Mouse (Mus musculus) cerebellum, adult 2 months (tissue): ENCODE measurements around the gene Leng8. TPM values are rescaled to one million over a fixed set of nuclear protein-coding genes. Genes with fewer than 3 reads are reported as not detected.

ENCODE experiments used
- DNase-seq, 2 experiments: peaks; one replicate each; pipeline ENCODE4 v3.0.0; 2021
- H3K27ac ChIP-seq: fragments of 200-500 bp; 2 replicates; pipeline ENCODE4 v1.5.1; 2012; ENCODE audit warnings: low read length, control low read depth, inconsistent platforms; ENCODE audit not compliant: insufficient read depth
- H3K27me3 ChIP-seq: fragments of 200-500 bp; 2 replicates; pipeline ENCODE4 v1.6.1; 2012; ENCODE audit warnings: inconsistent platforms, mild to moderate bottlenecking, low read length, moderate library complexity; ENCODE audit not compliant: control insufficient read depth, insufficient read depth
- H3K4me1 ChIP-seq: fragments of 200-500 bp; 2 replicates; pipeline ENCODE4 v1.6.1; 2011; ENCODE audit warnings: low read length; ENCODE audit not compliant: control insufficient read depth, insufficient read depth
- H3K4me3 ChIP-seq: fragments of 200-500 bp; replicated peaks from 2 replicates; pipeline ENCODE3; 2011; ENCODE audit warnings: mild to moderate bottlenecking, low read depth, low read length, control low read depth; ENCODE audit not compliant: insufficient read depth
- CTCF ChIP-seq: fragments of 200-500 bp; IDR thresholded peaks from 2 replicates; pipeline ENCODE4 v1.5.1; 2011; ENCODE audit warnings: low read depth, mild to moderate bottlenecking, control low read depth, low read length, moderate library complexity, borderline replicate concordance; ENCODE audit not compliant: insufficient read depth
- POLR2A ChIP-seq: fragments of 200-500 bp; IDR thresholded peaks from 2 replicates; pipeline ENCODE4 v1.6.1; 2011; ENCODE audit warnings: low read length, control low read depth, borderline replicate concordance; ENCODE audit not compliant: insufficient read depth
- WGBS: fragments of 180-500 bp; shearing (Covaris S2); methylation state at CpG from one replicate; pipeline ENCODE4 v1.1.7; 2018; 5-methylcytosine and 5-hydroxymethylcytosine counted together
- polyA plus RNA-seq: library from polyadenylated mRNA; depleted of rRNA; stranded (reverse); fragments of >200 nt; gene quantifications from 2 replicates; pipeline ENCODE4 v1.2.3, GENCODE M21; 2012; rRNA removed

Leng8 gene
- polyA plus RNA-seq, 1 experiment, result 587 TPM

DNA sequence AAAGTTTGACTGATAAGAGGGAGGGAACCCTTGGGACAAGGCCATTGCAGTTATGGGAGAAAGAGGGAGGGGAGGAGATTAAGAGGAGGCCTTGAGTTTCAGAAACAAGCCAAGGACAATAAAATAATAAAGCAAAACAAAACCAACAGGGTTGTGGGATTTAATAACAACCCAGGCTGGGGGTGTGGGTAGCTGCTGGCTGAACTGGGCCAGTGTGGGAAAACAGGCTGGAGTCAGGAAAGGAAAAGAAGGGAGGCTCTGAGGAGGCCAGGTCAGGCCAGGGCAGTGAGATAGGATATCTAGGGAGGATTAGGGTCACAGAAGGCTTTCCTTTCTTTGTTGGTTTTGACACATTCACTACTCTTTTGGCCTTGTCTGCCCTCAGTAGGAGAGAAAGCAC lies 30.3 kb downstream of the Leng8 start:
- no peak for DNase-seq
- H3K4me3 ChIP-seq, result no peak overlapping the region
- H3K4me1 ChIP-seq, result no peaks in the 10 kb centered on the region
- no peaks in the 10 kb centered on the region for H3K27me3 ChIP-seq
- H3K27ac ChIP-seq, result no peak overlapping the region
- TF ChIP-seq CTCF, result no peak

DNA sequence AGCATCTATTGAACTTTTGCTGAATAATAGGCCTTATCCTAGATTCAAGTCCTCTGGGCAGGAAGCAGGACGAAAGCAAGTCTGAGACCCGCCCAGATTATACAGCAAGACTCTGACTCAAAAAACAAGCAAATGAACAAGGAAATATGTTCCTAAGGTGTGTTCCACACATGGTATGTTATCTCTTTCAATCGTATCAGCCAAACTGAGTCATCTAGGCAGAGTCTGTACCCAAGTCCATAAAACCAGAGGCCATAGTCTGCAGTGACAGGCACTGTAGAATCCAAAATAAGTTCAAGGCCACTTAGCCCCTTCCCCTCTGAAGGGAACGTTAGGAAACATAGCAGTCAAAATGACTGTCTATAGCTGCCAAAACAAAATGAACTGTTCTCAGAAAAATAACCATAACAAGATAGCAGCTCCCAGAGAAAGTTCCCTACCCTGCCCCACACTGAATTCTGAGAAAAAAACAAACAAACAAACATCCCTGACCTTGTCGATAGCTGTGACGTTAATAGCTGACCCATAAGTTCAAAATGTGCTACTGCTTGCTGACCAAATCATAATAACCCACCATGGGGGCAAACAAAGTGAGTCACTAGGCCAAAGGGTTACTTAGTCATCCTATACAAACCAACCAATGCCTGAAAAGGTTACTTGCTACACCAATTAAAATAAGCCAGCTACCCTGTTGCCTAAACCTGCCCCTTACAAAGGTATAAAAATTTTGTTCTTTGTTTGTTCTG lies 33.5 kb downstream of the Leng8 start:
- no peak for TF ChIP-seq POLR2A
- TF ChIP-seq CTCF, result no peak
- Histone ChIP-seq H3K27ac (no peak overlapping the region), H3K27me3 (no peaks in the 10 kb centered on the region), H3K4me1 (no peaks in the 10 kb centered on the region), H3K4me3 (no peak overlapping the region)
- no peak for DNase-seq
- 72% methylated on average over 6 of the region's 6 CpGs for WGBS

DNA sequence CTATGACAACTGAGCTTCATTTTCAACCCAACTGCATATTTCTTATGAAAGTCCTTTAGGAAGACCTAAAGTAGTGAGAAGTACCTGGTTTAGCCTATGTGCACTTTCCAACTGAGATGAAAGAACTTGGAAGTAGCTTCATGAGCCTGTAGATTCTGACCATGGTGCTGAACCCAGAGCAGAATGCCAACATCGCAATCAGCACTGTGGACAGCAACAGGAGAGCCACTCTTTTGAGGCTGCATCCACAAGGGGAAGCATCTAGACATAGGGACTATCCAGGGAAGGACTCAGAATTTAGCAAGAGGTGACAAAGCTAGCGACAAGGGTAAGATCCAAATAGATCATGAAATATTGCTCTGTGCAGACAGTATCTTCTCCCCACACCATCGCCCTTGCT lies 41.6 kb downstream of the Leng8 start:
- Histone ChIP-seq H3K4me3 (no peak overlapping the region), H3K27me3 (no peaks in the 10 kb centered on the region), H3K4me1 (no peaks in the 10 kb centered on the region), H3K27ac (no peak overlapping the region)
- 46% methylated on average over 3 of the region's 3 CpGs for WGBS
- DNase-seq, result no peak
- TF ChIP-seq CTCF, result no peak
- TF ChIP-seq POLR2A, result no peak

Other genes with a start within 250 kb of the Leng8 start
- gene Gm14548, start 238.9 kb upstream of the Leng8 start, polyA plus RNA-seq, result not detected in 2 replicates
- not detected in 2 replicates for gene Lilra6, start 221.5 kb upstream of the Leng8 start, polyA plus RNA-seq
- 4.6 and 5.0 TPM in 2 replicates for gene Lair1, start 73.8 kb upstream of the Leng8 start, polyA plus RNA-seq
- gene Ttyh1, start 17.6 kb upstream of the Leng8 start, polyA plus RNA-seq, result 626 and 638 TPM in 2 replicates
- 8.8 and 9.7 TPM in 2 replicates for gene Leng9, start 13.3 kb downstream of the Leng8 start, polyA plus RNA-seq
- gene Cdc42ep5, start 27.8 kb downstream of the Leng8 start, polyA plus RNA-seq, result 1.6 and 2.7 TPM in 2 replicates
- gene Lilra5, start 100.7 kb downstream of the Leng8 start, polyA plus RNA-seq, result 0.05 and 0.08 TPM in 2 replicates
- 0.07 TPM in 1 of 2 replicates, not detected in the other for gene Ncr1, start 200.7 kb downstream of the Leng8 start, polyA plus RNA-seq